Mouse (Mus musculus) intestine, embryonic 15.5 days (tissue): ENCODE results near the gene Slc25a16. TPM values are rescaled to one million over a fixed set of nuclear protein-coding genes. Genes with fewer than 3 reads are reported as not detected.

ENCODE experiments used
- ATAC-seq: fragments of 200-750 bp; cut with Nextera tagmentation; 2 replicates; pipeline ENCODE4 v1.8.0; 2017; ENCODE audit warnings: moderate TSS enrichment, moderate library complexity
- H3K27ac ChIP-seq: fragments of 300-500 bp; sonication (generic); 2 replicates; pipeline ENCODE4 v1.5.1; 2015; ENCODE audit warnings: mild to moderate bottlenecking, inconsistent platforms
- H3K27me3 ChIP-seq: fragments of 300-500 bp; sonication (generic); replicated peaks from 2 replicates; pipeline ENCODE4 v1.6.1; 2015; ENCODE audit warnings: inconsistent platforms
- H3K36me3 ChIP-seq: fragments of 300-500 bp; sonication (generic); 2 replicates; pipeline ENCODE4 v1.6.1; 2015; ENCODE audit warnings: inconsistent platforms
- H3K4me1 ChIP-seq: fragments of 300-500 bp; sonication (generic); replicated peaks from 2 replicates; pipeline ENCODE4 v1.6.1; 2015; ENCODE audit warnings: inconsistent platforms
- H3K4me2 ChIP-seq: fragments of 300-500 bp; sonication (generic); replicated peaks from 2 replicates; pipeline ENCODE4 v1.6.1; 2015; ENCODE audit warnings: mild to moderate bottlenecking, inconsistent platforms
- H3K4me3 ChIP-seq: fragments of 300-500 bp; sonication (generic); replicated peaks from 2 replicates; pipeline ENCODE4 v1.5.1; 2015; ENCODE audit warnings: inconsistent platforms
- H3K9ac ChIP-seq: fragments of 300-500 bp; sonication (generic); 2 replicates; pipeline ENCODE4 v1.6.1; 2015; ENCODE audit warnings: inconsistent platforms
- H3K9me3 ChIP-seq: fragments of 300-500 bp; sonication (generic); 2 replicates; pipeline ENCODE4 v1.6.1; 2016; ENCODE audit warnings: inconsistent platforms
- WGBS: fragments of 180-500 bp; shearing (Covaris S2); methylation state at CpG from one replicate; pipeline ENCODE4 v1.1.7; 2015; 5-methylcytosine and 5-hydroxymethylcytosine counted together
- polyA plus RNA-seq: library from polyadenylated mRNA; unstranded; fragments of >200 nt; fragmentation: Nextera tagmentation; extraction: Ambion mirVana; gene quantifications from 2 replicates; pipeline ENCODE4 v1.2.1, GENCODE M21; 2015

The Slc25a16 gene
- polyA plus RNA-seq, 1 experiment from 2014 or later, result 12.5 TPM

DNA sequence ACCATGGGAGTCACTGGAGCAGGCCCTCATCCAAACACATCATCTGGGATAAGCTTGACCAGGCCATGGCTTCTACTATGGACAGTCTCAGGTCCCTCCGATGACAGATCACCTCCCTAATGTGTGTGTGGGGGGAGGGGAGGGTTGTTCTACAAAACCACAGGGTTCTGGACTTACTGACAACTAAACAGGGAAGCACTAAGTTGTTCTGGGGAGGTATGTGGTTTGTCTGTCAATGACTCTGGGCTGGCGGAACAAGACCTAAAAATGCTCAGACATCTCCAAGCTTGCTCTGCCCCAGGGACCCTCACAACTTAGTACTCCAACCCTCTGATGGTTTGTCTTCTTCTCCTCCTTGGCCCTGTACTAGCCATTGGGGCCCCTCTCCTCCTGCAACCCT, 9.3 kb upstream of the Slc25a16 start:
- H3K4me3 ChIP-seq, result no peak overlapping the region

GRCm38 (mm10) chr10:62918985-62919384, 1.4 kb upstream of the Slc25a16 start:
- H3K9me3 ChIP-seq, result no peaks in the 10 kb centered on the region
- no peak for ATAC-seq
- no peak overlapping the region for H3K27ac ChIP-seq
- no peaks in the 10 kb centered on the region for H3K36me3 ChIP-seq
- no peak overlapping the region for H3K9ac ChIP-seq
- H3K4me3 ChIP-seq, result no peak overlapping the region
- 81% methylated on average over 3 of the region's 3 CpGs for WGBS
- no peak overlapping the region; the same call in 1 of the 2 replicates for H3K4me2 ChIP-seq
- H3K27me3 ChIP-seq, result no peaks in the 10 kb centered on the region
- H3K4me1 ChIP-seq, result 0 out of 2 replicates have a peak, but pooled peaks cover 3% of the 10 kb centered on the region

More for the DNA sequence above, 9.3 kb upstream of the Slc25a16 start:
- WGBS, result 89% methylated on average over 2 of the region's 2 CpGs
- Histone ChIP-seq H3K27me3 (no peaks in the 10 kb centered on the region), H3K27ac (no peak overlapping the region), H3K9ac (no peak overlapping the region), H3K9me3 (no peaks in the 10 kb centered on the region), H3K36me3 (no peaks in the 10 kb centered on the region), H3K4me1 (no peaks in the 10 kb centered on the region), H3K4me2 (no peak overlapping the region)
- no peak for ATAC-seq

DNA sequence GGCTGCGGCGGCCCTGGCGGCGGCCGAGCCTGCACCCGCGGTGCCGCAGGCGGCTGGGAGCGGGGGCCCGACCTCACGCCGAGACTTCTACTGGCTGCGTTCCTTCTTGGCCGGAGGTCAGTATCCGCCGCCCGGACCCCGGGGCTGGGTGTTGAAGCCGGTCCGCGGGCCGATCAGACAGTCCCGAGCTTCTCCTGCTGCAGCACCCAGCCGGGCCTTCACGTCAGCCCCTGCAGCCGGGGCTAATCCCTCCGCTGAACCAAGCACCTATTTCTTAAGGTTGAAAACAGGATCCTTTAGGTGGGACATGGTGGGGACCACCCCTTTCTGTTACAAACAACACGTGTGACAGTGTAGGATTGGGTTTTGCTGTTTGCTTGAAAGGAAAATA, 328 bp downstream of the Slc25a16 start:
- Histone ChIP-seq H3K27me3 (no peaks in the 10 kb centered on the region), H3K9ac (peak overlapping the region; percentile 85), H3K9me3 (no peaks in the 10 kb centered on the region), H3K4me2 (peak overlapping the region; percentile 82), H3K4me3 (peak overlapping the region; percentile 81), H3K27ac (peak overlapping the region; percentile 77), H3K4me1 (0 out of 2 replicates have a peak, but pooled peaks cover 3% of the 10 kb centered on the region), H3K36me3 (no peaks in the 10 kb centered on the region)
- ATAC-seq, result peak; percentile 76
- WGBS, result under 1% methylated on average over 29 of the region's 29 CpGs

DNA sequence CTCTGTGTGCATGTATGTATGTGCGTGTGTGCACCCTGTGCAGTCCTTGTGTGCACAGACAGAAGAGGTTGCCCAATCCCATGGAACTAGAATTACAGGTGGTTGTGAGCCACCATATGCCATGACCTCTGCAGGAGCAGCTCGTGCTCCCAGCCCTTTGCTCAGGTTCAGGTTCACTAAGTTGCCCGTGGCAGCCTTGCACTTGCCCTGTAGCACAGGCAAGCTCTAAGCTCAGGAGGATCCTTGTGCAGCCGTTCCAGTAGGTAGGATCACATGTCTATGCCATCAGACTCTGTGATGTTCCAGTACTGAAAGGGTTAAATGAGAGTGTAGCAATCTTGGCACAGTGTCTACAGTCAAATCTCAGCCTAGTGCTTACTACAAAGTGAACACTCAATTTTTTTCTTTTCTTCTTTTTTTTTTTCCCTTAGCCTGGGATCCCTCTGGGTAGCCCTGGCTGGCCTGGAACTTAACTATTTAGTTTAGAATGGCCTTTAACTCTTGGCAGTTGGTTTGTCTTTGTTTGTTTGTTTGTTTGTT, 3.7 kb downstream of the Slc25a16 start:
- 92% methylated on average over 4 of the region's 4 CpGs for WGBS
- 0 out of 2 replicates have a peak, but pooled peaks cover 3% of the 10 kb centered on the region for H3K4me1 ChIP-seq
- H3K9me3 ChIP-seq, result no peaks in the 10 kb centered on the region
- H3K36me3 ChIP-seq, result peaks cover 8% of the 10 kb centered on the region; the same call in 1 of the 2 replicates
- no peaks in the 10 kb centered on the region for H3K27me3 ChIP-seq
- H3K9ac ChIP-seq, result no peak overlapping the region
- ATAC-seq, result no peak
- no peak overlapping the region for H3K4me2 ChIP-seq
- no peak overlapping the region for H3K4me3 ChIP-seq
- H3K27ac ChIP-seq, result no peak overlapping the region

DNA sequence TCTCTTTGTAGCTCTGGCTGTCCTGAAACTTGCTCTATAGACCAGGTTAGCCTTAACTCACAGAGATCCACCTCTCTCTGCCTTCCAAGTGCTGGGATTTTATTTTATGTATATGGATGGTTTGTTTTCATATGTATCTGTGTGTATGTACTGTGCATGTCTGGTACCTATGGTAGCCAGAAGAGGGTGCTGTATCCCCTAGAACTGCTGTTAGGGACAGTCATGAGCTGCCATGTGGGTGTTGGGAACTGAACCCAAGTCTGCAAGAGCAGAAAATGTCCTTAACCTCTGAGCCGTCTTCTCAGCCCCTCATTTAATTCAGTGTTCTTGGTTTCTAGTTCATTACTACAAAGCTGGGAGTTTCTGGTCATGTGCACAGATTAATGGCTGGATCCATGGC, 11.9 kb downstream of the Slc25a16 start:
- no peak for ATAC-seq
- Histone ChIP-seq H3K27ac (no peak overlapping the region), H3K36me3 (peaks cover 16% of the 10 kb centered on the region), H3K4me2 (no peak overlapping the region), H3K9me3 (no peaks in the 10 kb centered on the region), H3K4me3 (no peak overlapping the region), H3K9ac (no peak overlapping the region), H3K4me1 (no peaks in the 10 kb centered on the region), H3K27me3 (no peaks in the 10 kb centered on the region)
- 97% methylated on average over 1 of the region's 1 CpGs for WGBS

DNA sequence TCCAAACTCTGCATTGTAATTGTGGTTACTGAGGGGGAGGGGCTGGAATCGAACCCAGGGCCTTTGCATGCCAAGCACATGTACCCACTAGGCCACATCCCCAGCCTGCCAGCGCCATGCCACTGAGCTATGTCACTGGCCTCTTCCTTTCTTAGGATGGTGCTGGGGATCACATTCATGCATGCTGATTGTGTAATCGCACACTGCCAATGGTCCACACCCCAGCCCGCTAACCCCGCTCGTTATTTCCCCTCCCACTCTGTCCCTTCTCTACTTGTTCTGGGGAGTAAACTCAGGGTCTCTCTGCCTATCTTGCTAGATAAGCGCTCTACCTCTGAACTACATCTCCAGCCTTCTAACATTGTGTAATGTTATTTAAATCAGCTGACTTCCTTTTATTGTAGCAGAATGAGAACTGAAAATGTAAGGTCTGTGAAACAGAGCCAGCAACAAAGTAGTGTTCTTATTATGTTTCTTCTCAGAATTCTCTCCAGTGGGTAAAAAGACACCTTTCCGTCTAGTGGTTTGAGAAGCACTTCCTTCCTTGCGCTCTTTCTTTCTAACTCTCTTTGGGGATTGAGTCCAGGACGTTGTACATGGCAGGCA, 24.6 kb downstream of the Slc25a16 start:
- H3K4me2 ChIP-seq, result no peak overlapping the region
- 0 out of 2 replicates have a peak, but pooled peaks cover 3% of the 10 kb centered on the region for H3K4me1 ChIP-seq
- no peak overlapping the region for H3K27ac ChIP-seq
- peak; percentile 26; the same call in 1 of the 2 replicates for ATAC-seq
- peaks cover 8% of the 10 kb centered on the region; the same call in 1 of the 2 replicates for H3K36me3 ChIP-seq
- H3K9ac ChIP-seq, result no peak overlapping the region
- H3K27me3 ChIP-seq, result no peaks in the 10 kb centered on the region
- 86% methylated on average over 10 of the region's 10 CpGs for WGBS
- no peak overlapping the region for H3K4me3 ChIP-seq
- H3K9me3 ChIP-seq, result no peaks in the 10 kb centered on the region

DNA sequence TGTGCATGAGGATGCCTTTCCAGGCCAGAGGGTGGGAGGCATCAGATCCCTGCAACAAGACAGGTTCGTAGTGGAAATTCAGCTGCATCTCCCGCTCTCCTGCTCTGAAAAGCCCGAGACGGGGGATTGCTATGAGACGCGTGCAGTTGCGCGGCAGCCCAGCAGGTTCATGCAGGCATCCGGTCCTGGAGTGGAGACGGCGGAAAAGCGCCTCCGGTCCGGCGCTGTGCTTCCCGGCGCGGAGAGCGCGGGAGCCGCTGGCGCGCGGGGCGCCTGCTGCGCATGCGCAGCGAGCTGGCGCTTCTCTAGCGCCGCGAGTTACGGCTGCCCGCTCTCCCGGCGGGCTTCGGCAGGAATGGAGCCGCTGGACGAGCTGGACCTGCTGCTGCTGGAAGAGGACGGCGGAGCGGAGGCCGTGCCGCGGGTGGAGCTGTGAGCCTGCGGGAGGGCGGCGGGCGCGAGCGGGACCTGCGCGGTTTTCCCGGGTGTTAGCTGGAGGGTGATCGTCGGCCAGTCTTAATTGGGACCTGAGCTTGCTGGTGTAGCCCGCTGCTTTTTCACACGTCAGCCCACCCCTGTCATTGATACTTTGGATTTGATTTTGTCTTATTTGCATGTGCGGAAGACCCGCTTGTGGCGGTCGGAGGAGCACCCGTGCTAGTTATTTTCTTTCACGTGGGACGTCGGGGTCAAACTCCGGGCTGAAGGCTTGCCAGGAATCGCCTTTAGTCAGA, 26.5 kb downstream of the Slc25a16 start, which contains the start of gene Dna2:
TSS of gene Dna2 (plus strand) at position 289 of the 734 bp plus-strand sequence.
- H3K9me3 ChIP-seq, result no peaks in the 10 kb centered on the region
- H3K4me1 ChIP-seq, result 0 out of 2 replicates have a peak, but pooled peaks cover 3% of the 10 kb centered on the region
- H3K27ac ChIP-seq, result peak within 1 kb of the TSS; percentile 85
- H3K9ac ChIP-seq, result peak within 1 kb of the TSS; percentile 80
- H3K27me3 ChIP-seq, result no peaks in the 10 kb centered on the region
- H3K4me2 ChIP-seq, result peak within 1 kb of the TSS; percentile 87
- peak within 1 kb of the TSS; percentile 62 for H3K4me3 ChIP-seq
- H3K36me3 ChIP-seq, result peaks cover 14% of the 10 kb centered on the region; the same call in 1 of the 2 replicates
- ATAC-seq, result peak; percentile 93
- WGBS, result under 1% methylated on average over 68 of the region's 68 CpGs

GRCm38 (mm10) chr10:62948551-62948950, 28.1 kb downstream of the Slc25a16 start:
- 93% methylated on average over 7 of the region's 7 CpGs for WGBS
- Histone ChIP-seq H3K9ac (no peak overlapping the region), H3K27ac (no peak overlapping the region), H3K9me3 (no peaks in the 10 kb centered on the region), H3K4me2 (no peak overlapping the region), H3K4me1 (0 out of 2 replicates have a peak, but pooled peaks cover 3% of the 10 kb centered on the region), H3K36me3 (0 out of 2 replicates have a peak, but pooled peaks cover 11% of the 10 kb centered on the region), H3K4me3 (no peak overlapping the region), H3K27me3 (no peaks in the 10 kb centered on the region)
- ATAC-seq, result no peak

GRCm38 (mm10) chr10:62963956-62964355, 43.5 kb downstream of the Slc25a16 start:
- 93% methylated on average over 7 of the region's 7 CpGs for WGBS
- H3K4me1 ChIP-seq, result no peaks in the 10 kb centered on the region
- no peak overlapping the region for H3K27ac ChIP-seq
- H3K4me3 ChIP-seq, result no peak overlapping the region
- no peaks in the 10 kb centered on the region for H3K27me3 ChIP-seq
- H3K36me3 ChIP-seq, result peaks cover 24% of the 10 kb centered on the region
- no peak overlapping the region for H3K9ac ChIP-seq
- H3K9me3 ChIP-seq, result no peaks in the 10 kb centered on the region
- ATAC-seq, result no peak
- H3K4me2 ChIP-seq, result no peak overlapping the region

DNA sequence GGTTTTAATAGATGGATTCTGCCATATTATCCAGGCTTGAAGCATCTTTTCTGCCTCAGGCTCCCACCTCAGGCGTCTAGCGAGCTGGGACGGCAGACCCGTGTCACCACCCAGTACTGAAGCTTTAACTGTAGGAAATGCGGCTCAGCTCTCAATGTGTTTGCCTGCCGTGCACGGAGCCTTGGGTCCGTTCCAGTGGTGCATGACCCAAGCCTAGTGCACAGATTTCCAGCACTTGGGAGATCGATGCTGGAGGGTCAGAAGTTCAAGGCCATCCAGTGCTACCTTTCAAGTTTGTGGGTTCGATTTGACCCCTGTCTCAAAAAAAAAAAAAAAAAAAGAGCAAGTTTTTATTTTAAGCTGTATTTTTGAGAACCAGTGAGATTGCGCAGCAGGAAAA, 45.4 kb downstream of the Slc25a16 start:
- Histone ChIP-seq H3K36me3 (peaks cover 22% of the 10 kb centered on the region; the same call in 1 of the 2 replicates), H3K27ac (no peak overlapping the region), H3K27me3 (no peaks in the 10 kb centered on the region), H3K9ac (no peak overlapping the region), H3K4me3 (no peak overlapping the region), H3K9me3 (no peaks in the 10 kb centered on the region), H3K4me1 (no peaks in the 10 kb centered on the region), H3K4me2 (no peak overlapping the region)
- ATAC-seq, result no peak
- WGBS, result 93% methylated on average over 11 of the region's 11 CpGs

- H3K36me3 ChIP-seq, result peaks cover 24% of the 10 kb centered on the region; the same call in 1 of the 2 replicates
- 90% methylated on average over 15 of the region's 15 CpGs for WGBS
Measured at GRCm38 (mm10) chr10:62966291-62966690, 45.9 kb downstream of the Slc25a16 start.

GRCm38 (mm10) chr10:62971821-62972220, 51.4 kb downstream of the Slc25a16 start:
- Histone ChIP-seq H3K9me3 (no peaks in the 10 kb centered on the region), H3K4me2 (no peak overlapping the region), H3K27ac (no peak overlapping the region), H3K9ac (no peak overlapping the region), H3K4me3 (no peak overlapping the region), H3K4me1 (no peaks in the 10 kb centered on the region), H3K27me3 (no peaks in the 10 kb centered on the region), H3K36me3 (0 out of 2 replicates have a peak, but pooled peaks cover 9% of the 10 kb centered on the region)
- WGBS, result 72% methylated on average over 16 of the region's 16 CpGs
- peak; percentile 82 for ATAC-seq

More at GRCm38 (mm10) chr10:62966291-62966690, 45.9 kb downstream of the Slc25a16 start:
- Histone ChIP-seq H3K4me2 (no peak overlapping the region), H3K4me3 (no peak overlapping the region), H3K27ac (no peak overlapping the region), H3K27me3 (no peaks in the 10 kb centered on the region), H3K9ac (no peak overlapping the region), H3K9me3 (no peaks in the 10 kb centered on the region), H3K4me1 (no peaks in the 10 kb centered on the region)
- no peak for ATAC-seq
